Mouse (Mus musculus) cerebellum, adult 9-10 months (tissue): ENCODE data around the gene Olfr1245.
"Not testable (repeated sequence)": the region's sequence is repeated elsewhere in the genome, so short reads cannot be mapped to it uniquely, and the experiment has no call there.

Experiments used
- DNase-seq: peaks from one replicate; pipeline ENCODE4 v3.0.0; 2022

Olfr1245 gene

GRCm38 (mm10) chr2:89578347-89578746 lies at the start of gene Olfr1245:
TSS of gene Olfr1245 (minus strand) at chr2:89578447.
- no peak for DNase-seq

GRCm38 (mm10) chr2:89618145-89618544 lies 39.9 kb upstream of the Olfr1245 start, which contains the start of gene Olfr1248:
TSS of gene Olfr1248 (minus strand) at chr2:89618245.
- not testable (repeated sequence) for DNase-seq

GRCm38 (mm10) chr2:89614030-89614429 lies 35.8 kb upstream of the Olfr1245 start, which contains the start of gene Olfr1247:
TSS of gene Olfr1247 (minus strand) at chr2:89614130.
- DNase-seq = no peak

- no peak for DNase-seq
Observed at GRCm38 (mm10) chr2:89593057-89593456, 14.8 kb upstream of the Olfr1245 start, which contains the start of gene Olfr1246. TSS of gene Olfr1246 (minus strand) at chr2:89593157.

GRCm38 (mm10) chr2:89562706-89563105 lies 15.5 kb downstream of the Olfr1245 start:
- DNase-seq = not testable (repeated sequence)

- no peak for DNase-seq
Observed at GRCm38 (mm10) chr2:89544516-89544915, 33.7 kb downstream of the Olfr1245 start.

- DNase-seq = no peak
Observed at GRCm38 (mm10) chr2:89539923-89540322, 38.3 kb downstream of the Olfr1245 start.

- no peak for DNase-seq
Observed at GRCm38 (mm10) chr2:89531387-89531786, 46.9 kb downstream of the Olfr1245 start, which contains the start of gene Olfr1243. TSS of gene Olfr1243 (minus strand) at chr2:89531487.
